Comparison of ENCODE assay signal across 9 mouse cellular contexts in the genomic region with DNA sequence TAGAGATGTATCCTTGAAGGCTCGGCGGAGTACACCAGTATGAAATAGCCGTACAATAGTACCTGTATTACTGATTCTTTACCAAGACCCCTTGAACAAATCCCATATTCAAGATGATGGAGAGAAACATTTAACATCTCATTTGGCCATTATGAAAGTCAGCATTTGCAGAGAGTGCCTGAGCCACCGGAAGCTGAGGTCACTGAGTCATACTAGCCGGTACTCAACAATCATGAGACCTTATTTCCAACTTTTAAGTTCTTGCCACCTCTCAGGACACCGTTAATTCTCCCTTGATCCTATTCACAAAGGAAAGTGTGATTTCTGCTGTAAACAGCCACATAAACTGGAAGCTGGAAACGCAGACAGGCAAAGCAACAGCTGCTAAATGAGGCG. TPM values are rescaled to one million over a fixed set of nuclear protein-coding genes. Genes with fewer than 3 reads are reported as not detected.
DNase-seq lines count a peak whose midpoint lies in the region; ATAC-seq lines count a peak whose summit lies in the region.
"Had no signal": no experiment of that assay in that cellular context is flagged by ENCODE, and none has a peak within 500 bp of the region (broad histone marks: within the 10 kb centered on the region; RNA-seq: fewer than 3 reads in every experiment).

No protein-coding gene starts in this region.

- H3K27me3 ChIP-seq in heart, embryonic 11.5 days (ENCODE audit: control insufficient read depth, insufficient read depth, low read length): no peaks in the 10 kb centered on the region
- no peaks in the 10 kb centered on the region for H3K27me3 ChIP-seq in neural tube, embryonic 11.5 days (ENCODE audit: control insufficient read depth, insufficient read depth, low read length)
- no peaks in the 10 kb centered on the region for H3K27me3 ChIP-seq in hindbrain, embryonic 14.5 days (ENCODE audit: control insufficient read depth, insufficient read depth, low read length)
- no peaks in the 10 kb centered on the region for H3K27me3 ChIP-seq in midbrain, embryonic 16.5 days (ENCODE audit: control insufficient read depth, insufficient read depth, low read depth, low read length)

- peak overlapping the region; percentile 1; the same call in 1 of the 2 replicates for H3K27ac ChIP-seq in heart, embryonic 11.5 days (ENCODE audit: low read depth, low read length)
- H3K27ac ChIP-seq in neural tube, embryonic 11.5 days (ENCODE audit: low read depth, low read length): peak overlapping the region; percentile 50; the same call in 1 of the 2 replicates
- no peak overlapping the region for H3K27ac ChIP-seq in hindbrain, embryonic 14.5 days
- no peak overlapping the region for H3K27ac ChIP-seq in midbrain, embryonic 16.5 days (ENCODE audit: low read length)

- H3K9ac ChIP-seq in heart, embryonic 11.5 days (ENCODE audit: low read depth, low read length): no peak overlapping the region
- no peak overlapping the region for H3K9ac ChIP-seq in neural tube, embryonic 11.5 days (ENCODE audit: low read length)
- no peak overlapping the region for H3K9ac ChIP-seq in hindbrain, embryonic 14.5 days
- peak overlapping the region; percentile 48; the same call in 1 of the 2 replicates for H3K9ac ChIP-seq in midbrain, embryonic 16.5 days (ENCODE audit: low read depth, low read length)

- H3K4me2 ChIP-seq in heart, embryonic 11.5 days: peak overlapping the region; percentile 54; the same call in 1 of the 2 replicates
- H3K4me2 ChIP-seq in neural tube, embryonic 11.5 days (ENCODE audit: low read depth): no peak overlapping the region
- H3K4me2 ChIP-seq in hindbrain, embryonic 14.5 days (replicated peaks): peak overlapping the region; percentile 21; the same call in 1 of the 2 replicates
- no peak overlapping the region for H3K4me2 ChIP-seq in midbrain, embryonic 16.5 days (ENCODE audit: low read length)

- no peaks in the 10 kb centered on the region for H3K9me3 ChIP-seq in heart, embryonic 11.5 days (replicated peaks; ENCODE audit: control insufficient read depth, low read length)
- no peaks in the 10 kb centered on the region for H3K9me3 ChIP-seq in neural tube, embryonic 11.5 days (ENCODE audit: control insufficient read depth, low read length)
- no peaks in the 10 kb centered on the region for H3K9me3 ChIP-seq in hindbrain, embryonic 14.5 days (ENCODE audit: control insufficient read depth, low read length)
- no peaks in the 10 kb centered on the region for H3K9me3 ChIP-seq in midbrain, embryonic 16.5 days (replicated peaks; ENCODE audit: control insufficient read depth, low read length, poor library complexity, severe bottlenecking)

- 56% methylated on average over 8 of the region's 8 CpGs for WGBS in heart, embryonic 11.5 days (ENCODE audit: insufficient replicate concordance)
- WGBS in neural tube, embryonic 11.5 days: 50% methylated on average over 8 of the region's 8 CpGs
- WGBS in hindbrain, embryonic 14.5 days: 60% methylated on average over 8 of the region's 8 CpGs
- 62% methylated on average over 8 of the region's 8 CpGs for WGBS in midbrain, embryonic 16.5 days

- no peaks in the 10 kb centered on the region for H3K36me3 ChIP-seq in heart, embryonic 11.5 days (ENCODE audit: control insufficient read depth, insufficient read depth, low read length)
- no peaks in the 10 kb centered on the region for H3K36me3 ChIP-seq in neural tube, embryonic 11.5 days (ENCODE audit: control insufficient read depth, insufficient read depth, low read length)
- no peaks in the 10 kb centered on the region for H3K36me3 ChIP-seq in hindbrain, embryonic 14.5 days (replicated peaks; ENCODE audit: control insufficient read depth, insufficient read depth)
- no peaks in the 10 kb centered on the region for H3K36me3 ChIP-seq in midbrain, embryonic 16.5 days (ENCODE audit: control insufficient read depth, insufficient read depth, low read length)

- H3K4me1 ChIP-seq in heart, embryonic 11.5 days (ENCODE audit: control insufficient read depth, insufficient read depth, low read length): peaks cover 8% of the 10 kb centered on the region
- peaks cover 8% of the 10 kb centered on the region for H3K4me1 ChIP-seq in neural tube, embryonic 11.5 days (ENCODE audit: control insufficient read depth, insufficient read depth, low read length)
- H3K4me1 ChIP-seq in hindbrain, embryonic 14.5 days (replicated peaks; ENCODE audit: control insufficient read depth, insufficient read depth, low read length): peaks cover 14% of the 10 kb centered on the region
- peaks cover 12% of the 10 kb centered on the region for H3K4me1 ChIP-seq in midbrain, embryonic 16.5 days (ENCODE audit: control insufficient read depth, insufficient read depth, low read length)

- intact Hi-C loops in heart, postnatal 25 days (cut with DNase I): no loop called here
- intact Hi-C loops in left cerebral cortex, postnatal 10 days (cut with DNase I): no loop called here

- H3K4me3 ChIP-seq in heart, embryonic 11.5 days (ENCODE audit: low read depth, low read length): no peak overlapping the region
- H3K4me3 ChIP-seq in neural tube, embryonic 11.5 days (ENCODE audit: low read depth, low read length): no peak overlapping the region
- no peak overlapping the region for H3K4me3 ChIP-seq in hindbrain, embryonic 14.5 days (replicated peaks; ENCODE audit: low read length)
- H3K4me3 ChIP-seq in midbrain, embryonic 16.5 days (ENCODE audit: low read depth, low read length): no peak overlapping the region

- DNase-seq in heart, postnatal 25 days (ENCODE audit: low spot score): no peak
- DNase-seq in neural tube, embryonic 11.5 days (ENCODE audit: low spot score): no peak
- DNase-seq in neural tube, embryonic 10.5 days (ENCODE audit: extremely low spot score, low spot score): no peak
- DNase-seq in hindbrain, embryonic 14.5 days (ENCODE audit: low spot score): no peak
- no peak for DNase-seq in left cerebral cortex, postnatal 10 days (ENCODE audit: extremely low spot score in 1 of 2, low spot score in 2 of 2)
- DNase-seq in gastrocnemius, adult 18-20 months (ENCODE audit: low spot score): no peak
- DNase-seq: cerebellum, adult 9-11 months had no signal

- ATAC-seq in heart, embryonic 11.5 days (replicated peaks; ENCODE audit: insufficient number of reproducible peaks, low FRiP score, low TSS enrichment): no peak
- ATAC-seq in neural tube, embryonic 11.5 days (ENCODE audit: insufficient read depth, low FRiP score, low TSS enrichment): 0 out of 2 replicates have a peak, but pooled peaks have one; percentile 6
- ATAC-seq in hindbrain, embryonic 14.5 days (ENCODE audit: low FRiP score): no peak
- ATAC-seq in midbrain, embryonic 16.5 days: no peak

RNA-seq across cellular contexts. Expression of a gene that starts 44.1 kb away (rescaled TPM):
- 16.7 and 19.1 TPM in 2 replicates for polyA plus RNA-seq in heart, embryonic 11.5 days (2014; fragmentation: Nextera tagmentation; extraction: Ambion mirVana)
- 10 to 100 TPM; 10.8 to 11.8 TPM for total RNA-seq in heart, postnatal 25 days (2021)
- 36.6 and 37.2 TPM in 2 replicates for polyA plus RNA-seq in neural tube, embryonic 11.5 days (2014; fragmentation: Nextera tagmentation; extraction: Ambion mirVana)
- polyA plus RNA-seq in hindbrain, embryonic 14.5 days (2014; fragmentation: Nextera tagmentation; extraction: Ambion mirVana): 45.2 and 50.4 TPM in 2 replicates
- polyA plus RNA-seq in midbrain, embryonic 16.5 days (2015; fragmentation: Nextera tagmentation; extraction: Ambion mirVana): 50.0 and 54.3 TPM in 2 replicates
- 10 to 100 TPM; 33.5 to 35.8 TPM for total RNA-seq in left cerebral cortex, postnatal 10 days (2021)
- 1 to 10 TPM; 9.8 to 10.0 TPM for total RNA-seq in gastrocnemius, adult 18-20 months (2021)

RNA-seq across cellular contexts. Expression of a gene that starts 59.5 kb away (rescaled TPM):
- polyA plus RNA-seq in heart, embryonic 11.5 days (2014; fragmentation: Nextera tagmentation; extraction: Ambion mirVana): 223 and 233 TPM in 2 replicates
- total RNA-seq in heart, postnatal 25 days (2021): 100 to 1,000 TPM; 112 to 120 TPM
- polyA plus RNA-seq in neural tube, embryonic 11.5 days (2014; fragmentation: Nextera tagmentation; extraction: Ambion mirVana): 287 and 288 TPM in 2 replicates
- polyA plus RNA-seq in hindbrain, embryonic 14.5 days (2014; fragmentation: Nextera tagmentation; extraction: Ambion mirVana): 241 and 266 TPM in 2 replicates
- 224 and 230 TPM in 2 replicates for polyA plus RNA-seq in midbrain, embryonic 16.5 days (2015; fragmentation: Nextera tagmentation; extraction: Ambion mirVana)
- total RNA-seq in left cerebral cortex, postnatal 10 days (2021): 100 to 1,000 TPM; 133 to 148 TPM
- total RNA-seq in gastrocnemius, adult 18-20 months (2021): 100 to 1,000 TPM; 105 to 115 TPM

RNA-seq across cellular contexts. Expression of a gene that starts 59.6 kb away (rescaled TPM):
- polyA plus RNA-seq in heart, embryonic 11.5 days (2014; fragmentation: Nextera tagmentation; extraction: Ambion mirVana): 31.7 and 40.0 TPM in 2 replicates
- total RNA-seq in heart, postnatal 25 days (2021): 10 to 100 TPM in 1 of 2 experiments, 1 to 10 TPM in 1; 9.3 to 11.2 TPM
- polyA plus RNA-seq in neural tube, embryonic 11.5 days (2014; fragmentation: Nextera tagmentation; extraction: Ambion mirVana): 84.7 TPM in 2 replicates
- 55.9 and 56.6 TPM in 2 replicates for polyA plus RNA-seq in hindbrain, embryonic 14.5 days (2014; fragmentation: Nextera tagmentation; extraction: Ambion mirVana)
- polyA plus RNA-seq in midbrain, embryonic 16.5 days (2015; fragmentation: Nextera tagmentation; extraction: Ambion mirVana): 59.5 and 63.2 TPM in 2 replicates
- 10 to 100 TPM; 25.6 to 30.0 TPM for total RNA-seq in left cerebral cortex, postnatal 10 days (2021)
- 1 to 10 TPM; 6.7 to 7.0 TPM for total RNA-seq in gastrocnemius, adult 18-20 months (2021)

Comparison
In these comparisons a context has a peak if more than half of its experiments do, and no peak if none do; other contexts are left out.
1. H3K27ac ChIP-seq: peak in heart, embryonic 11.5 days (single experiment) and neural tube, embryonic 11.5 days (single experiment); none in hindbrain, embryonic 14.5 days (single experiment) and midbrain, embryonic 16.5 days (single experiment).
2. H3K4me2 ChIP-seq: peak in heart, embryonic 11.5 days (single experiment) and hindbrain, embryonic 14.5 days (single experiment); none in neural tube, embryonic 11.5 days (single experiment) and midbrain, embryonic 16.5 days (single experiment).